Mouse (Mus musculus) embryonic fibroblast, embryonic 13.5 days (primary cell): ENCODE measurements around the gene Ms4a2. TPM values are rescaled to one million over a fixed set of nuclear protein-coding genes. Genes with fewer than 3 reads are reported as not detected.

Experiments used
- H3K27ac ChIP-seq: 2 replicates; pipeline ENCODE4 v1.5.1; 2012; ENCODE audit warnings: low read length, control low read depth, inconsistent platforms; ENCODE audit not compliant: insufficient read depth
- H3K4me1 ChIP-seq: 2 replicates; pipeline ENCODE4 v1.6.1; 2011; ENCODE audit warnings: low read length; ENCODE audit not compliant: control insufficient read depth, insufficient read depth
- H3K4me3 ChIP-seq: 2 replicates; pipeline ENCODE4 v1.5.1; 2011; ENCODE audit warnings: mild to moderate bottlenecking, control low read depth, low read length; ENCODE audit not compliant: insufficient read depth
- CTCF ChIP-seq: IDR thresholded peaks from 2 replicates; pipeline ENCODE4 v1.5.1; 2011; ENCODE audit warnings: mild to moderate bottlenecking, control low read depth, low read length, moderate library complexity, borderline replicate concordance; ENCODE audit not compliant: insufficient read depth
- POLR2A ChIP-seq: IDR thresholded peaks from 2 replicates; pipeline ENCODE4 v1.6.1; 2011; ENCODE audit warnings: low read depth, mild to moderate bottlenecking, control low read depth, low read length, moderate library complexity
- polyA plus RNA-seq: library from polyadenylated mRNA; stranded (reverse); fragments of >200 nt; gene quantifications from 2 replicates; pipeline ENCODE4 v1.2.4, GENCODE M21; 2011; ENCODE audit warnings: low read depth; ENCODE audit not compliant: missing spikeins, insufficient read length

Gene Ms4a2
- polyA plus RNA-seq = not detected in 2 replicates

DNA sequence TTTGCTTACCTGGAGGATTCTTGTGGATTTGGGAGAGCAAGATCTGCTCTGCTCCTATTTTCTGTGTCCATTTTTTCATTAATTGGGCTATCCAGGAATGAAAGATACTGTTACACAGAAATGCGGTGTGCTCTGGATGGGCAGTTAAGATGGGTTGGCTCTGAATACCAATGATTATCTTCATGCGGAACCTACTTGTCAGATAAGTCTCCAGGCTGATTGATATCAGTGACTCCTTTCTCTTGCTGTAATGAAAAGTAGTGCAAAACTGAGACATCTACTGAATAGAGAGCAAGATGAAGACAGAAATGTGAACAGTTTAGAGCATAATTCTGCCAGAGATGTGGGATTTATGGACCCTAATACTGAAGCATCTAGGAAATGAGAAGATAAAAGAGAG lies at the start of gene Ms4a2:
TSS of gene Ms4a2 (minus strand) at position 169 of the 400 bp plus-strand sequence.
- TF ChIP-seq POLR2A (no peak), CTCF (no peak)
- Histone ChIP-seq H3K27ac (no peak within 1 kb of the TSS), H3K4me1 (peaks cover 5% of the 10 kb centered on the region; the same call in 1 of the 2 replicates), H3K4me3 (no peak within 1 kb of the TSS)

DNA sequence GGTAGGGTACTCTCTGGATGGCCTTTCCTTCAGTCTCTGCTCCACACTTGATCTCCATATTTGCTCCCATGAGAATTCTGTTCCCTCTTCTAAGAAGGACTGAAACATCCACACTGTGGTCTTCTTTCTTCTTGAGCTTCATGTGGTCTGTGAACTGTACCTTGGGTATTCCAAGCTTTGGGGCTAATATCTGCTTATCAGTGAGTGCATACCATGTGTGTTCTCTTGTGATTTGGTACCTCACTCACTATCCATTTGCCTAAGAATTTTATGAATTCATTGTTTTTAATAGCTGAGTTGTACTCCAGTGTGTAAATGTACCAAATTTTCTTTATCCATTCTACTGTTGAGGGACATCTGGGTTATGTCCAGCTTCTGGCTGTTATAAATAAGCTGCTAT lies 38.0 kb upstream of the Ms4a2 start:
- no peak overlapping the region for H3K27ac ChIP-seq
- no peak for TF ChIP-seq CTCF
- no peak for TF ChIP-seq POLR2A
- no peaks in the 10 kb centered on the region for H3K4me1 ChIP-seq
- H3K4me3 ChIP-seq = no peak overlapping the region

DNA sequence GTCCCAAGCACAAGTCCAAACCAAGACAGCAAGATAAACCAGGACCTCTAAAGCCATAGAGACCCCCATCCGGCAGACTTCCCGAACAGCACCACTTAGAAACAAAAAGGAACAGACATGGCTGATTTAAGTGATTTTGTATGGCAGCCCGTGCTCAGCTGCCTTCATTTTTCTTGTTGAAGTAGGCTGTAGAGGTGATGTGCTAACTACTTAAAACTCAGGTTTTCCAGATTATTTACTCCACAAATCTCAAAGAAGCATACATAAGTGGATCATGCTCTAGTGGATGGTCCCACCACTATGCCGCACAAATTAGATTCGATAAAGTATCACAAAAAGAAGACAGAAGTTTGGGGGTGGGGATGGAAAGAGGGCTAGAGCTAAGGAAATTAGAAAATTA lies 36.9 kb upstream of the Ms4a2 start, which contains the start of gene Oosp2:
TSS of gene Oosp2 (minus strand) at position 101 of the 400 bp plus-strand sequence.
- TF ChIP-seq POLR2A (no peak), CTCF (no peak)
- Histone ChIP-seq H3K4me1 (no peaks in the 10 kb centered on the region), H3K4me3 (no peak within 1 kb of the TSS), H3K27ac (no peak within 1 kb of the TSS)

DNA sequence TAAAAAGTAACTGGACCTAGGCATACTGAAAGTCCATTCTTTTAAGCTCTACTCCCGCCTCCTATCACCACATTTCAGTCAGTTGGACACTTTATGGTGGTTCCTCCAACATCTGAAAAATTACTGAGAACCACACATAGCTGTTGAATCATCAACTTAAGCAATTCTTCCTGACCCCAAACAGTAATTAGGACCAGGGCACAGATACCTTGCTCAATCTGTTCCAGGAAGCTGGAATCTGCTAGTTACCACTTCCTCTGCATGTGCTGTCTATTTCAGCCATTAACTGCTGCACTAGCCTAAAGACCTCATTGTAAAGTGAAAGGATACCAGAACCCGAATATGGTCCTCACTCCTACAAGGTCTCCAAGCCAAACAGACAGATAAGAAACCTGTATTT lies 35.6 kb upstream of the Ms4a2 start:
- Histone ChIP-seq H3K27ac (no peak overlapping the region), H3K4me1 (no peaks in the 10 kb centered on the region), H3K4me3 (no peak overlapping the region)
- TF ChIP-seq CTCF (no peak), POLR2A (no peak)

DNA sequence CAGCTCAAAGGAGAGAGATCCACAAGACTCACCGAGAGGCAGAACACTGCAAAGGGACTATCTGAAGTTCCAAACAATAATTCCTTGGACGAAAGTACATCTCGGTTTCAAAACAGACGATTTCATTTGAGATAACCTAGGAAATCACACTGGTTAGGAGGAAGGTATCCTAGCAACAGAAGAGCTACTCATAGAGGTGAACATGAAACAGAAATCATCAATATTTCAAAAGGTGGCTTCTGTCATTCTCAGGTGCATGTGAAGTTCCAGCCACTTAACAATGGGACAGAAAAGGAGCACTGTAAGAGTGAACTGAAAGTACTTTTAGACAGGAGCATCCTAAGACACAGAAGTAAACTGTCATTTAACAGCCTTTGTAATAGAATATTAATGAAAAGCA lies 26.0 kb upstream of the Ms4a2 start:
- TF ChIP-seq CTCF = no peak
- TF ChIP-seq POLR2A = no peak
- no peak overlapping the region for H3K4me3 ChIP-seq
- H3K27ac ChIP-seq = no peak overlapping the region
- no peaks in the 10 kb centered on the region for H3K4me1 ChIP-seq

DNA sequence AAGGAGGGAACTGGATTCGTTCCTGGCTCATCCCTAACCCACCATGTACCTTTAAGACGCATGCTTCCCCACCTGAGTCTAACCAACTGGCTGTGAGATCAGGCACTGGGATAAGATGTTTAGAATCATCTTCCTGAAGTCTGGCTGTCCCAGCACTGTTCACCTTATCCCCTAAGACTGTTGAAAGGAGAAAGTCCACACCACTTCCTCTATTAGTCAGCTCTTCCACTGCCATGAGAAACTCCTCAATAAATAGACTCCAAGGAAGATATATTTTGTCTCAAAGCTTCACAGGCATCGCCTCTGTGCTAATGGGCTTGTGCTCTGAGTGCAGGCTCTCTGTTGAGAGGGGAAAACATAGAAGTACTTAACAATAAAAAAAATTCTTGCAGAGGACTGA lies 22.6 kb upstream of the Ms4a2 start:
- Histone ChIP-seq H3K4me1 (no peaks in the 10 kb centered on the region), H3K4me3 (no peak overlapping the region), H3K27ac (no peak overlapping the region)
- TF ChIP-seq POLR2A (no peak), CTCF (no peak)

DNA sequence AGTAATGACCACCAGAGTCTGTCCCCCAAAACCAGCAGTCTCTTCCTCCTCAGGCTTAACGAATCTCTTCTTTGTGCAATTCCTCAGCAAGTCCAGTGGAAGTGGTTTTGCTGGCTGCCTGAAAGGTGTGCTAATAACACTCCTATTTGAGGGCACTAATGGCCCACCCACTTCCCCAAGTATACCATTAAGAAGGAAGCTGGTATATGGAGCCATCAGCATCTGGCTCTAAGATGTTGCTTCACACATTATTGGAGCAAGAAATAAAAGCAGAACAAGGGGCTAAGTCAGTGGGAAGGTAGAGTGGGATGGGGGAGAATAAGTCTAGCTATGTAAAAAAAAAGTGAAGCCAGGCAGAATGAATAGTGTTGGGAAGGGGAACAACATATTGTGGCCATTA lies 17.2 kb upstream of the Ms4a2 start, which contains the start of gene Ms4a3:
TSS of gene Ms4a3 (minus strand) at position 120 of the 400 bp plus-strand sequence.
- TF ChIP-seq CTCF = no peak
- no peak for TF ChIP-seq POLR2A
- Histone ChIP-seq H3K4me3 (no peak within 1 kb of the TSS), H3K4me1 (no peaks in the 10 kb centered on the region), H3K27ac (no peak within 1 kb of the TSS)

DNA sequence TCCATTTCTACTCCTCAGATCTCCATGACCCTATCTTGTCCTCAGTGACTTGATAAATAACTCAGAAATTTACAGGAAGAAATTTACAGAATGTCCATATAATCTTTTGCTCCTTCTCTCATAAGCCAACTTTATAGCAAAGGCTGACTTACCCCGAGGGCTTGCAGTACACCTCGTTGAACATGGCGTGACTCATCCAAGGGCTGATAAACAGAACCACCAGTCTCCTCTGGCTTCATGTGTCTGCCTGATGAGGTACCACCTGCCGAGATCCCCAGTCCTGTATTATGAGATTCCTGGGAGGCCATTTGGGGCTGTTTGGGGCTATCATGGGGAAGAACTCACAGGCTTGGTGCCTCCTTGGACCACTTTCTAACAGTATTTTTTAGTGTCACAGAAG lies 15.5 kb upstream of the Ms4a2 start:
- Histone ChIP-seq H3K4me3 (no peak overlapping the region), H3K27ac (no peak overlapping the region), H3K4me1 (no peaks in the 10 kb centered on the region)
- TF ChIP-seq POLR2A = no peak
- TF ChIP-seq CTCF = no peak

DNA sequence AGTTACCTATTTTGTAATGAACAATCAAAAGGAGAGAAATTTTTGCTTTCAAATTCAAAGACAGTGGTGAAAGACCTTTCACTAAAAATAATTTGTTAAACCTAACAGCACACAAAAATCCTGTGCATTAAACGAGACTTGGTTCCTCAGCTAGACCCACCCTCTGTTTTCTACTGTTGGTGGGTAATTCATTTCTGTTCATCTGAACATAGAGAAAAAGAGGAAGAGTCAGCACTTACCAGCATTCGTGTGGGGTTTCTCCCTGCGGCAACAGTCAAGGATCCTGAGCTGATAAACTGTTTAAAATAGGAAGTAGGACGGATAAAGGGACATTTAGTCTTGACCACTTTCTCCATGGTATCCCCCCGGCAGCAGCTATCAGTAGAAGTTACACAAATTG lies 12.1 kb upstream of the Ms4a2 start:
- TF ChIP-seq CTCF (no peak), POLR2A (no peak)
- H3K4me3 ChIP-seq = no peak overlapping the region
- no peaks in the 10 kb centered on the region for H3K4me1 ChIP-seq
- H3K27ac ChIP-seq = no peak overlapping the region

DNA sequence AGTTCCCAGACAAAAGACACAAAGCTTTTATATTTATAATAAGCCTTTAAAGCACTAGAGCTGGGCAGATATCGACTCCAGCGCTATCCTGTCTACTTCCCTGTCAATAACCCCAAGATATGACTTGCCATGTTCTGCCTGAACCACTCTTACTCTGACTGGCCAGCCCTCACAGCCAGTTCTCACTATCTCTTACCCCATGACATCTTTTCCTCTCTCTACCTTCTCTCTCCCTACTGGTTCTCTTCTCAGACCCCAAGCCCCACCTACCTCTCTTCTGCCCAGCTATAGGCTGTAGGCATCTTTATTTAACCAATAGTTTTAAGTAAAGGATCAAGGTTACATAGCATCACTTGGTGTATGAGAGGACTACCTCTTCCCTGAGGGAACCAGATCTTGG lies 10.8 kb upstream of the Ms4a2 start:
- H3K4me3 ChIP-seq = no peak overlapping the region
- TF ChIP-seq POLR2A (no peak), CTCF (no peak)

DNA sequence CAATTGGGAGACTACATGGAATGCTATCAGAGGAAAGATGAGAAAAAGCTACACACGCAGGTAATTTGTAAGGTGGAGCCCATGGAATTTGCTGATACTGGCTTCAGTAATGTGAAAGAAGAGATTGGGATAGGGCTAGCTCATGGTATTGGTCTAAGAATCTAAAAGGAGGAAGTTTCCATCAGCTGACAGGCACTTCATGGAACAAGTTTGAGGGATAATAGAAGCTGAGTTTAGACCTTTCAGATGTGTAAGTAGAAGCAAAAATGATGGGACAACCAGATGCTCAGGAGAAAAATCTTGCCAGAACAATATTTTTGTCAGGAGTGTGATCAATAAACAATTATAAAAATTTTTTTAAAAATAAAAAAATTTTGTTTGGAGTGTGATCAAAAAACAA lies 10.2 kb upstream of the Ms4a2 start:
- H3K4me3 ChIP-seq = no peak overlapping the region
- TF ChIP-seq CTCF (no peak), POLR2A (no peak)
- no peaks in the 10 kb centered on the region for H3K4me1 ChIP-seq
- H3K27ac ChIP-seq = no peak overlapping the region

More for the DNA sequence above, 10.8 kb upstream of the Ms4a2 start:
- H3K27ac ChIP-seq = no peak overlapping the region
- no peaks in the 10 kb centered on the region for H3K4me1 ChIP-seq
